In genomic region chr5:122771428-122771827, GRCm38 (mm10) we compare ENCODE assay signal across 11 mouse cellular contexts. TPM values are rescaled to one million over a fixed set of nuclear protein-coding genes. Genes with fewer than 3 reads are reported as not detected.
DNase-seq lines count a peak whose midpoint lies in the region; ATAC-seq lines count a peak whose summit lies in the region.
"Had no signal": no experiment of that assay in that cellular context is flagged by ENCODE, and none has a peak within 500 bp of the region (broad histone marks: within the 10 kb centered on the region; RNA-seq: fewer than 3 reads in every experiment).

No protein-coding gene starts in this region.

- H3K9ac ChIP-seq in hindbrain, embryonic 16.5 days (ENCODE audit: low read depth, low read length), result no peak overlapping the region
- no peak overlapping the region for H3K9ac ChIP-seq in lung, embryonic 15.5 days
- H3K9ac ChIP-seq in liver, embryonic 13.5 days, result no peak overlapping the region
- no peak overlapping the region for H3K9ac ChIP-seq in intestine, embryonic 15.5 days
- H3K9ac ChIP-seq: forebrain, embryonic 13.5 days; liver, embryonic 14.5 days; midbrain, embryonic 12.5 days had no signal

- 87% methylated on average over 9 of the region's 9 CpGs for WGBS in hindbrain, embryonic 16.5 days
- 88% methylated on average over 9 of the region's 9 CpGs for WGBS in hindbrain, embryonic 10.5 days
- 77% methylated on average over 9 of the region's 9 CpGs for WGBS in lung, embryonic 15.5 days
- WGBS in liver, embryonic 13.5 days (ENCODE audit: insufficient replicate concordance), result 47% methylated on average over 9 of the region's 9 CpGs
- WGBS in intestine, embryonic 15.5 days, result 77% methylated on average over 9 of the region's 9 CpGs

- H3K27ac ChIP-seq in hindbrain, embryonic 16.5 days (ENCODE audit: low read depth, low read length), result peak overlapping the region; percentile 19; the same call in 1 of the 2 replicates
- no peak overlapping the region for H3K27ac ChIP-seq in hindbrain, embryonic 10.5 days
- peak overlapping the region; percentile 92 for H3K27ac ChIP-seq in lung, embryonic 15.5 days
- H3K27ac ChIP-seq in liver, embryonic 13.5 days, result peak overlapping the region; percentile 65
- no peak overlapping the region for H3K27ac ChIP-seq in intestine, embryonic 15.5 days
- H3K27ac ChIP-seq: forebrain, embryonic 13.5 days; liver, embryonic 14.5 days; midbrain, embryonic 12.5 days had no signal

- peaks cover 6% of the 10 kb centered on the region; the same call in 1 of the 2 replicates for H3K4me1 ChIP-seq in hindbrain, embryonic 16.5 days (ENCODE audit: control insufficient read depth, insufficient read depth, low read depth, low read length)
- H3K4me1 ChIP-seq in hindbrain, embryonic 10.5 days (replicated peaks), result peaks cover 8% of the 10 kb centered on the region; the same call in 1 of the 2 replicates
- H3K4me1 ChIP-seq in lung, embryonic 15.5 days, result peaks cover 20% of the 10 kb centered on the region
- peaks cover 54% of the 10 kb centered on the region for H3K4me1 ChIP-seq in liver, embryonic 13.5 days (replicated peaks)
- H3K4me1 ChIP-seq in intestine, embryonic 15.5 days (replicated peaks), result peaks cover 17% of the 10 kb centered on the region
- H3K4me1 ChIP-seq: forebrain, embryonic 13.5 days had no signal

- H3K4me3 ChIP-seq in hindbrain, embryonic 16.5 days (ENCODE audit: low read length), result no peak overlapping the region
- H3K4me3 ChIP-seq in hindbrain, embryonic 10.5 days, result no peak overlapping the region
- no peak overlapping the region for H3K4me3 ChIP-seq in lung, embryonic 15.5 days
- H3K4me3 ChIP-seq in liver, embryonic 13.5 days (replicated peaks), result no peak overlapping the region
- no peak overlapping the region for H3K4me3 ChIP-seq in intestine, embryonic 15.5 days (replicated peaks)
- H3K4me3 ChIP-seq: forebrain, embryonic 13.5 days; midbrain, embryonic 12.5 days had no signal

- H3K9me3 ChIP-seq in hindbrain, embryonic 16.5 days (ENCODE audit: control insufficient read depth, low read length), result no peaks in the 10 kb centered on the region
- no peaks in the 10 kb centered on the region for H3K9me3 ChIP-seq in hindbrain, embryonic 10.5 days
- no peaks in the 10 kb centered on the region for H3K9me3 ChIP-seq in lung, embryonic 15.5 days
- H3K9me3 ChIP-seq in liver, embryonic 13.5 days (replicated peaks), result no peaks in the 10 kb centered on the region
- no peaks in the 10 kb centered on the region for H3K9me3 ChIP-seq in intestine, embryonic 15.5 days
- H3K9me3 ChIP-seq: forebrain, embryonic 13.5 days; midbrain, embryonic 12.5 days had no signal

- DNase-seq in cerebellum, adult 9-11 months, result peak; percentile 63
- DNase-seq in cerebellum, postnatal 10 days, result no peak
- DNase-seq in hindbrain, embryonic 10.5 days (ENCODE audit: low spot score), result no peak
- DNase-seq in lung, postnatal 36 days, result no peak
- DNase-seq in liver, embryonic 13.5 days, result no peak

- no peaks in the 10 kb centered on the region for H3K27me3 ChIP-seq in hindbrain, embryonic 16.5 days (replicated peaks; ENCODE audit: control insufficient read depth, insufficient read depth, low read length)
- no peaks in the 10 kb centered on the region for H3K27me3 ChIP-seq in hindbrain, embryonic 10.5 days (ENCODE audit: insufficient read depth, poor library complexity, severe bottlenecking)
- H3K27me3 ChIP-seq in lung, embryonic 15.5 days, result no peaks in the 10 kb centered on the region
- no peaks in the 10 kb centered on the region for H3K27me3 ChIP-seq in liver, embryonic 13.5 days
- H3K27me3 ChIP-seq in intestine, embryonic 15.5 days (replicated peaks), result no peaks in the 10 kb centered on the region
- H3K27me3 ChIP-seq: forebrain, embryonic 13.5 days; midbrain, embryonic 12.5 days had no signal

- no peaks in the 10 kb centered on the region for H3K36me3 ChIP-seq in hindbrain, embryonic 16.5 days (ENCODE audit: control insufficient read depth, insufficient read depth, low read length)
- H3K36me3 ChIP-seq in hindbrain, embryonic 10.5 days, result peaks cover 55% of the 10 kb centered on the region
- no peaks in the 10 kb centered on the region; the same call in 1 of the 2 replicates for H3K36me3 ChIP-seq in lung, embryonic 15.5 days
- H3K36me3 ChIP-seq in liver, embryonic 13.5 days, result peaks cover 23% of the 10 kb centered on the region; the same call in 1 of the 2 replicates
- no peaks in the 10 kb centered on the region for H3K36me3 ChIP-seq in intestine, embryonic 15.5 days
- H3K36me3 ChIP-seq: midbrain, embryonic 12.5 days had no signal

- H3K4me2 ChIP-seq in hindbrain, embryonic 16.5 days (ENCODE audit: low read length), result no peak overlapping the region
- H3K4me2 ChIP-seq in lung, embryonic 15.5 days, result no peak overlapping the region; the same call in 1 of the 2 replicates
- peak overlapping the region; percentile 2; the same call in 1 of the 2 replicates for H3K4me2 ChIP-seq in liver, embryonic 13.5 days
- no peak overlapping the region for H3K4me2 ChIP-seq in intestine, embryonic 15.5 days (replicated peaks)
- H3K4me2 ChIP-seq: forebrain, embryonic 13.5 days; midbrain, embryonic 12.5 days had no signal

- no peak for ATAC-seq in hindbrain, embryonic 16.5 days
- ATAC-seq in lung, embryonic 15.5 days (ENCODE audit: borderline replicate concordance, extremely low read depth, low FRiP score, low TSS enrichment), result no peak
- ATAC-seq in liver, embryonic 13.5 days (ENCODE audit: low read depth), result no peak
- ATAC-seq in intestine, embryonic 15.5 days, result no peak
- ATAC-seq: forebrain, embryonic 13.5 days had no signal

RNA-seq across cellular contexts. Expression of gene Camkk2, which starts 7.8 kb away (rescaled TPM):
- polyA plus RNA-seq in hindbrain, embryonic 16.5 days (2015; fragmentation: Nextera tagmentation; extraction: Ambion mirVana), result 68.1 and 69.3 TPM in 2 replicates
- polyA plus RNA-seq in hindbrain, embryonic 10.5 days (2016; fragmentation: Nextera tagmentation; extraction: Ambion mirVana), result 25.1 and 29.3 TPM in 2 replicates
- 35.0 and 36.4 TPM in 2 replicates for polyA plus RNA-seq in lung, embryonic 15.5 days (2015; fragmentation: Nextera tagmentation; extraction: Ambion mirVana)
- 9.6 and 11.5 TPM in 2 replicates for polyA plus RNA-seq in liver, embryonic 13.5 days (2015; fragmentation: Nextera tagmentation; extraction: Ambion mirVana)
- 20.5 and 23.8 TPM in 2 replicates for polyA plus RNA-seq in intestine, embryonic 15.5 days (2015; fragmentation: Nextera tagmentation; extraction: Ambion mirVana)

RNA-seq across cellular contexts. Expression of gene Anapc5, which starts 49.7 kb away (rescaled TPM):
- 495 and 497 TPM in 2 replicates for polyA plus RNA-seq in hindbrain, embryonic 16.5 days (2015; fragmentation: Nextera tagmentation; extraction: Ambion mirVana)
- polyA plus RNA-seq in hindbrain, embryonic 10.5 days (2016; fragmentation: Nextera tagmentation; extraction: Ambion mirVana), result 491 and 495 TPM in 2 replicates
- polyA plus RNA-seq in lung, embryonic 15.5 days (2015; fragmentation: Nextera tagmentation; extraction: Ambion mirVana), result 431 and 432 TPM in 2 replicates
- 258 and 301 TPM in 2 replicates for polyA plus RNA-seq in liver, embryonic 13.5 days (2015; fragmentation: Nextera tagmentation; extraction: Ambion mirVana)
- polyA plus RNA-seq in intestine, embryonic 15.5 days (2015; fragmentation: Nextera tagmentation; extraction: Ambion mirVana), result 362 and 376 TPM in 2 replicates

Comparison
In these comparisons a context has a peak if more than half of its experiments do, and no peak if none do; other contexts are left out.
1. H3K27ac ChIP-seq: peak in hindbrain, embryonic 16.5 days (single experiment), lung, embryonic 15.5 days (single experiment) and liver, embryonic 13.5 days (single experiment); none in hindbrain, embryonic 10.5 days (single experiment) and intestine, embryonic 15.5 days (single experiment).